Mouse (Mus musculus): ENCODE measurements around the gene Tmem176b.

Tmem176b gene

GRCm38 (mm10) chr6:48801897-48802296 lies 39.4 kb downstream of the Tmem176b start:
- DNase-seq (ENCODE audit: extremely low read depth, low read depth): no peak

- no peak for DNase-seq (ENCODE audit: extremely low read depth, low read depth)
These were observed 53.4 kb downstream of the Tmem176b start for GRCm38 (mm10) chr6:48787867-48788266.

GRCm38 (mm10) chr6:48785601-48786000 lies 55.7 kb downstream of the Tmem176b start:
- DNase-seq (ENCODE audit: extremely low read depth, low read depth): no peak

- no peak for DNase-seq (ENCODE audit: extremely low read depth, low read depth)
These were observed 56.1 kb downstream of the Tmem176b start for GRCm38 (mm10) chr6:48785189-48785588.

GRCm38 (mm10) chr6:48784406-48784805 lies 56.9 kb downstream of the Tmem176b start:
- DNase-seq (ENCODE audit: extremely low read depth, low read depth): no peak
